Mouse (Mus musculus) embryonic facial prominence, embryonic 11.5 days (tissue): ENCODE results near the gene Efna1. TPM values are rescaled to one million over a fixed set of nuclear protein-coding genes. Genes with fewer than 3 reads are reported as not detected.

Source experiments
- ATAC-seq: fragments of 200-750 bp; cut with Nextera tagmentation; replicated peaks from 2 replicates; pipeline ENCODE4 v1.8.0; 2017; ENCODE audit warnings: low read depth; ENCODE audit not compliant: insufficient number of reproducible peaks, low FRiP score, low TSS enrichment
- DNase-seq: peaks from one replicate; pipeline ENCODE4 v3.0.0-alpha.2; 2015; ENCODE audit warnings: low spot score
- H3K27ac ChIP-seq: fragments of 300-500 bp; sonication (generic); replicated peaks from 2 replicates; pipeline ENCODE4 v1.5.1; 2014; ENCODE audit warnings: mild to moderate bottlenecking, low read depth, low read length, control low read depth
- H3K27me3 ChIP-seq: fragments of 300-500 bp; sonication (generic); 2 replicates; pipeline ENCODE4 v1.6.1; 2014; ENCODE audit warnings: mild to moderate bottlenecking, low read length, moderate library complexity, mixed read lengths; ENCODE audit not compliant: control insufficient read depth, insufficient read depth
- H3K36me3 ChIP-seq: fragments of 300-500 bp; sonication (generic); replicated peaks from 2 replicates; pipeline ENCODE4 v1.6.1; 2014; ENCODE audit warnings: low read depth, mild to moderate bottlenecking, low read length, moderate library complexity, mixed read lengths; ENCODE audit not compliant: control insufficient read depth, insufficient read depth
- H3K4me1 ChIP-seq: fragments of 300-500 bp; sonication (generic); 2 replicates; pipeline ENCODE4 v1.6.1; 2014; ENCODE audit warnings: low read length, mixed read lengths; ENCODE audit not compliant: control insufficient read depth, insufficient read depth
- H3K4me2 ChIP-seq: fragments of 300-500 bp; sonication (generic); 2 replicates; pipeline ENCODE4 v1.6.1; 2014; ENCODE audit warnings: low read depth, mild to moderate bottlenecking, control low read depth, low read length, moderate library complexity
- H3K4me3 ChIP-seq: fragments of 300-500 bp; sonication (generic); 2 replicates; pipeline ENCODE4 v1.5.1; 2014; ENCODE audit warnings: low read depth, low read length, control low read depth
- H3K9ac ChIP-seq: fragments of 300-500 bp; sonication (generic); replicated peaks from 2 replicates; pipeline ENCODE4 v1.6.1; 2014; ENCODE audit warnings: mild to moderate bottlenecking, control low read depth, low read length
- H3K9me3 ChIP-seq: fragments of 300-500 bp; sonication (generic); replicated peaks from 2 replicates; pipeline ENCODE4 v1.6.1; 2016; ENCODE audit warnings: mild to moderate bottlenecking, low read length, inconsistent platforms, mixed read lengths; ENCODE audit not compliant: control insufficient read depth
- WGBS: fragments of 180-500 bp; shearing (Covaris S2); extraction: QIAGEN DNeasy Blood & Tissue Kit; methylation state at CpG from one replicate; pipeline ENCODE4 v1.1.7; 2014; 5-methylcytosine and 5-hydroxymethylcytosine counted together
- polyA plus RNA-seq: library from polyadenylated mRNA; unstranded; fragments of >200 nt; fragmentation: Nextera tagmentation; extraction: Ambion mirVana; gene quantifications from 2 replicates; pipeline ENCODE4 v1.2.1, GENCODE M21; 2014

The Efna1 gene
- polyA plus RNA-seq, 1 experiment from 2014 or later, result 26.9 TPM

- 93% methylated on average over 11 of the region's 11 CpGs for WGBS
- Histone ChIP-seq H3K4me2 (no peak overlapping the region), H3K4me1 (no peaks in the 10 kb centered on the region), H3K4me3 (no peak overlapping the region), H3K9me3 (no peaks in the 10 kb centered on the region), H3K9ac (no peak overlapping the region), H3K36me3 (no peaks in the 10 kb centered on the region; the same call in 1 of the 2 replicates), H3K27me3 (no peaks in the 10 kb centered on the region), H3K27ac (no peak overlapping the region)
- no peak for ATAC-seq
- no peak for DNase-seq
Measured at GRCm38 (mm10) chr3:89293247-89293918, 12.4 kb upstream of the Efna1 start.

GRCm38 (mm10) chr3:89292303-89292702, 11.4 kb upstream of the Efna1 start:
- no peak overlapping the region for H3K4me3 ChIP-seq
- no peak overlapping the region for H3K9ac ChIP-seq
- no peaks in the 10 kb centered on the region for H3K9me3 ChIP-seq
- no peak for DNase-seq
- H3K27me3 ChIP-seq, result no peaks in the 10 kb centered on the region
- 86% methylated on average over 5 of the region's 5 CpGs for WGBS
- H3K27ac ChIP-seq, result no peak overlapping the region
- H3K4me1 ChIP-seq, result no peaks in the 10 kb centered on the region
- no peaks in the 10 kb centered on the region; the same call in 1 of the 2 replicates for H3K36me3 ChIP-seq
- no peak overlapping the region for H3K4me2 ChIP-seq
- ATAC-seq, result no peak

GRCm38 (mm10) chr3:89291874-89292273, 10.9 kb upstream of the Efna1 start:
- Histone ChIP-seq H3K27me3 (no peaks in the 10 kb centered on the region), H3K27ac (no peak overlapping the region), H3K4me3 (no peak overlapping the region), H3K4me1 (no peaks in the 10 kb centered on the region), H3K4me2 (no peak overlapping the region), H3K9me3 (no peaks in the 10 kb centered on the region), H3K9ac (no peak overlapping the region), H3K36me3 (no peaks in the 10 kb centered on the region; the same call in 1 of the 2 replicates)
- 75% methylated on average over 10 of the region's 10 CpGs for WGBS
- no peak for ATAC-seq
- no peak for DNase-seq

GRCm38 (mm10) chr3:89288503-89288928, 7.6 kb upstream of the Efna1 start:
- no peak overlapping the region for H3K27ac ChIP-seq
- H3K27me3 ChIP-seq, result no peaks in the 10 kb centered on the region
- H3K4me1 ChIP-seq, result no peaks in the 10 kb centered on the region
- no peaks in the 10 kb centered on the region; the same call in 1 of the 2 replicates for H3K36me3 ChIP-seq
- no peak overlapping the region for H3K4me2 ChIP-seq
- H3K9me3 ChIP-seq, result no peaks in the 10 kb centered on the region
- no peak for DNase-seq
- 39% methylated on average over 7 of the region's 7 CpGs for WGBS
- H3K9ac ChIP-seq, result no peak overlapping the region
- ATAC-seq, result no peak
- H3K4me3 ChIP-seq, result no peak overlapping the region

GRCm38 (mm10) chr3:89287286-89287685, 6.3 kb upstream of the Efna1 start:
- DNase-seq (no peak), ATAC-seq (no peak)
- Histone ChIP-seq H3K9ac (no peak overlapping the region), H3K27ac (no peak overlapping the region), H3K9me3 (no peaks in the 10 kb centered on the region), H3K36me3 (no peaks in the 10 kb centered on the region; the same call in 1 of the 2 replicates), H3K4me3 (no peak overlapping the region), H3K4me2 (no peak overlapping the region), H3K4me1 (no peaks in the 10 kb centered on the region), H3K27me3 (no peaks in the 10 kb centered on the region)
- 43% methylated on average over 5 of the region's 5 CpGs for WGBS

- no peak overlapping the region for H3K4me3 ChIP-seq
- no peaks in the 10 kb centered on the region for H3K4me1 ChIP-seq
- ATAC-seq, result no peak
- no peaks in the 10 kb centered on the region for H3K9me3 ChIP-seq
- H3K9ac ChIP-seq, result no peak overlapping the region
- no peaks in the 10 kb centered on the region for H3K36me3 ChIP-seq
- no peak overlapping the region for H3K27ac ChIP-seq
- no peak overlapping the region for H3K4me2 ChIP-seq
- H3K27me3 ChIP-seq, result peaks cover 1% of the 10 kb centered on the region; the same call in 1 of the 2 replicates
- no peak for DNase-seq
- 36% methylated on average over 2 of the region's 2 CpGs for WGBS
Measured at GRCm38 (mm10) chr3:89285526-89285925, 4.6 kb upstream of the Efna1 start.

- H3K9ac ChIP-seq, result no peak overlapping the region
- peaks cover 6% of the 10 kb centered on the region; the same call in 1 of the 2 replicates for H3K4me1 ChIP-seq
- no peak for ATAC-seq
- DNase-seq, result no peak
- H3K9me3 ChIP-seq, result no peaks in the 10 kb centered on the region
- H3K27ac ChIP-seq, result no peak overlapping the region
- no peak overlapping the region for H3K4me3 ChIP-seq
- H3K36me3 ChIP-seq, result no peaks in the 10 kb centered on the region
- 82% methylated on average over 3 of the region's 3 CpGs for WGBS
- peaks cover 5% of the 10 kb centered on the region for H3K27me3 ChIP-seq
- H3K4me2 ChIP-seq, result no peak overlapping the region
Measured at GRCm38 (mm10) chr3:89284261-89284660, 3.3 kb upstream of the Efna1 start.

- Histone ChIP-seq H3K36me3 (no peaks in the 10 kb centered on the region), H3K27me3 (peaks cover 5% of the 10 kb centered on the region), H3K4me3 (no peak overlapping the region), H3K27ac (no peak overlapping the region), H3K9me3 (no peaks in the 10 kb centered on the region), H3K4me2 (no peak overlapping the region), H3K4me1 (peaks cover 16% of the 10 kb centered on the region), H3K9ac (0 out of 2 replicates have a peak overlapping the region, but pooled peaks have one; percentile 11)
- ATAC-seq (no peak), DNase-seq (no peak)
- 22% methylated on average over 4 of the region's 4 CpGs for WGBS
Measured at GRCm38 (mm10) chr3:89282291-89282643, 1.3 kb upstream of the Efna1 start.
